Mouse (Mus musculus): Measurements from ENCODE around the gene Clspn. TPM values are rescaled to one million over a fixed set of nuclear protein-coding genes. Genes with fewer than 3 reads are reported as not detected.

Gene Clspn
- total RNA-seq, 1 experiment from 2014 or later, result 136 TPM

DNA sequence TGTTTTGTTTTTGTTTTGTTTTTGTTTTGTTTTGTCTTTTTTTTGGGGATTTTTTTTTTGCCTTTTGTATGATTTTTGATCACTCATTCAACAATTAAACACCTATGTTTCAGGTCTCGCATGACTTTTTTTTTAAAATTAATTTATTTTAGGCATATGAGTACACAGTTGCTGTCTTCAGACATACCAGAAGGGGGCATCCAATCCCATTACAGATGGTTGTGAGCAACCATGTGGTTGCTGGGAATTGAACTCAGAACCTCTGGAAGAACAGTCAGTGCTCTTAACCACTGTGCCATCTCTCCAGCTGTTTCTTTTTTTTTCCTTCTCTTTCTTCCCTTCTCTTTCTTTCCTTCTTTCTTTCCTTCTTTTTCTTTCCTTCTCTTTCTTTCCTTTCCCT is 3.0 kb upstream of the Clspn start:
- ATAC-seq (replicated peaks; ENCODE audit: low read depth, poor library complexity, severe bottlenecking), result no peak

DNA sequence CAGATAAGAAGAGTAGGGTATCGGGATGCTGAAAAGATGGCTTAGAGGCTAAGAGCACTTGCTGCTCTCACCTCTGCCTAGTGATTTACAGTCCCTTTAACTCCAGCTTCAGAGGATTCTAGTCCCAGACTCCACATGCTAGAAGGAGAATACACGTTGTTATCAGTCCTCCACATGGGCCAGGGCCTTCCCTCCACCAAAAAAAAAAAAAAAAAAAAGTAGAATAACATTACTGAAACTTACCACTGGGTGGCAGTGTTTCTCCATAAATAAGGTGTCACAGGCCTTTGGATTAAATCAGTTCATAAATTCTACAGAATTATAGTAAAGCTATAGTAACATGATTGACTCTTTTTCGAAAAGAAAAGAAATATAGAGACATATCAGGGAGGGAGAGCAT is 2.3 kb upstream of the Clspn start:
- peak; percentile 29 for ATAC-seq (replicated peaks; ENCODE audit: low read depth, poor library complexity, severe bottlenecking)

DNA sequence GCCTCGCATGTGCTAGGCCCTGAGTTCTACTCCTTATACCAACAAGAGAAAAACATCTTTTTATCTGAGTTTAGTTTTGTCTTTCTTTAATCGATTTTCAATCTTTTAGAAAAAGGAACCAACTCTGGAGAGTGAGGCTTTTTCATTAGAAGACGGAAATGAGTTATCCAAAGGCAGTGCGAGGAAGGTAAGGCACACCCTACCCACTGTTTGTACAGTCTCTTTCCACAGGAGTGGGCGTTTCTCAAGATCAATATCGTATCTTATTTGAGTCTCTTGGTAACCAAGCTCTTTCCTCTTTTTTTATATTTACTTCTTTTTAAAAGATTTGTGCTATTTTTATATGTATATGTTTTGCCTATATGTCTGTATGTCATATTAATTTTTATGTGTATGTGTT is 7.1 kb downstream of the Clspn start:
- no peak for ATAC-seq (replicated peaks; ENCODE audit: low read depth, poor library complexity, severe bottlenecking)

DNA sequence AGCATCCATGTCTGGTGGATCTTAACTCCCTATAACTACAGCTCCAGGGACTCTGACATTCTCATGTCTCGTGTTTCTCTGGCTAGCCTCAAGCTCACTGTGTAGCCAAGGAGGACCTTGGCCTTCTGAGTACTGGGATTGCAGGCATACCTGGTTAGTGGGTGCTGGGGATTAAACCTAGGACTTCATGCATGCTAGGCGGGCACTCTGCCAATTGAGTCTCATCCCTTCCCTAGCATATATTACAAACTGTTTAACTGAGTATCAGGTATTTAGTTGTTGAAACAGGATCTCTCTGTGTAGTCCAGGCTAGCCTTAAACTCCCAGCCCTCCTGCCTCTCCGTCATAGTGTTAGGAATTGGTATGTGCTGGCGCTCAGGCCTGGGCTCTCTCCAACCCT is 10.5 kb downstream of the Clspn start:
- ATAC-seq (replicated peaks; ENCODE audit: low read depth, poor library complexity, severe bottlenecking), result no peak

DNA sequence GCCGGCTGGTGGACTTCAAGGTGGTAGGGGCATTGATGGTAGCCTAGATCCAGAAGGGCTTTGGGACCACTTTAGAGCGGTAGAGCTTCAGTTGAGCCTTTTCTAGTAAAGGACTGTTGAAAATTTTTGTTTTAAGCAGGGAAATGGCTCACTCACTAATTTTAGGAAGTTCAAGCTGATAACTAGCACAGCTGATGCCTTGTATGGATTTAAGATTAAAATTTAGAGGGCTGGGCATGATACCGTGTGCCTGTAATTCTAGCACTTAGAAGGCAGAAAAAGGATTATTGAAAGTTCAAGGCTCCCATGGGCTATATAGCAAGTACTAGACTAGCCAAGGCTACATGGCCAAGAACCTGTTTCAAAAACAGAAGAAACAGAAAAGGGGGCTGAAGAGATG is 13.0 kb downstream of the Clspn start:
- ATAC-seq (replicated peaks; ENCODE audit: low read depth, poor library complexity, severe bottlenecking), result no peak

DNA sequence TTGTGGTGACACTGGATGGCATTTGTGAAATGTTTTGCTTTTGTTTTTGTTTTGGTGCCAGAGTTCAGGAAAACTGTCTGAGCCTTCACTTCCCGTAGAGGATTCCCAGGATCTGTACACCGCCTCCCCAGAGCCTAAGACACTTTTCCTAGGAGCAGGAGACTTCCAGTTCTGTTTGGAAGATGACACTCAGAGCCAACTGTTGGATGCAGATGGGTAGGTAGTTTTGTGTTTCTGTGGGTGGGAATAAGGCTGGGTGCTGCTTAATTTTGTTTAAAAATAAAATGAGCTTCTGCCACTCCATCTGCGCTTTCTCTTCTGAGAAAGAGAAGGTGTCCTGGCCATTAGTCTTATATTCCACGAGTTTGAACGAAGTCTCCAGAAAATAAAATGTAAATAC is 19.5 kb downstream of the Clspn start:
- ATAC-seq (replicated peaks; ENCODE audit: low read depth, poor library complexity, severe bottlenecking), result no peak

DNA sequence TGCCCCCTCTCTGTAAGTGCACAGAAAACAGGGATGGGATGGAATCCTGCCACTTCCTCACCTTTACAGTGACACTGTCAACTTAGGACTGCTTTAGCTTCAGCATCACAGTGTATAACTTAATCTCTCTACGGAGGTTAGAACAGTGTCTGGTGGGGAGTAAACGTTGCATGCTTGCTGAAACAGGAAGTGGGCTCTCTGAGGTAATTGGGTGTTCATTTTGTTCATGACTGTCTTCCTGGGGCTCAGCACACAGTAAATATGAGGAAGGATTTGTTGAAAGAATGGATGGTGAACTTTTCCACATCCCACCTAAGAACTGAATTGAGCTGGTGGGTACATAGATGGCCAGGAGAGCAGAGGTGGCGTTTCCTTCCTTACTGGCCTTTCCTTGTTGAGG is 21.2 kb downstream of the Clspn start:
- ATAC-seq (replicated peaks; ENCODE audit: low read depth, poor library complexity, severe bottlenecking), result no peak

DNA sequence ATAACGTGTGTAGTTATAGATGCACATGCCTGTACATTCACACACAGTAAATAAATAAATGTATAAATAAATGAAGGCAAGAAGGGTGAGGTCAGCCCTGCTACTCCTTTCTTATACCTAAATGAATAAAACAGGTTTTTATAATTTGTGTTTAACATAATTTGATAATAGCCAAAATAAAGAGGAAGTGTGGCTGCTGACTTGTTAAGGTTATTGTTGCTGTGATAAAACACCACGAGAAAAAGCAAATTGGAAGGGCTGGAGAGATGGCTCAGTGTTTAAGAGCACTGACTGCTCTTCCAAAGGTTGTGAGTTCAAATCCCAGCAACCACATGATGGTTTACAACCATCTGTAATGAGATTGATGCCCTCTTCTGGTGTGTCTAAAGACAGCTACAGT is 22.3 kb downstream of the Clspn start:
- ATAC-seq (replicated peaks; ENCODE audit: low read depth, poor library complexity, severe bottlenecking), result no peak

DNA sequence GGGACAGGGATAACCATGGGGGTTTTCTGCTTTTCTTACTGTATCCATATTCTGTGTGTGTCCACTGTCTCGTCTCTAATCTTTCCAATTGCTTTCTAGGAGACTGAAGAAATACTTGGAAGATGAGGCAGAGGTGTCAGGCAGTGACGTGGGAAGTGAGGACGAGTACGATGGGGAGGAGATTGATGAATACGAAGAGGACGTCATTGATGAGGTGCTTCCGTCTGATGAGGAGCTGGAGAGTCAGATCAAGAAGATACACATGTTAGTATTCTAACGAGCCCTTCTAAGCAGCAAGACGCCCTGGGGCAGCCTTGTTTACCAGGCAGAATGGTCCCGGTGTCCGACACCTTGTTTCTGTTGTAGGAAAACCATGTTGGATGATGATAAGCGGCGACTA is 29.0 kb downstream of the Clspn start:
- ATAC-seq (replicated peaks; ENCODE audit: low read depth, poor library complexity, severe bottlenecking), result no peak

DNA sequence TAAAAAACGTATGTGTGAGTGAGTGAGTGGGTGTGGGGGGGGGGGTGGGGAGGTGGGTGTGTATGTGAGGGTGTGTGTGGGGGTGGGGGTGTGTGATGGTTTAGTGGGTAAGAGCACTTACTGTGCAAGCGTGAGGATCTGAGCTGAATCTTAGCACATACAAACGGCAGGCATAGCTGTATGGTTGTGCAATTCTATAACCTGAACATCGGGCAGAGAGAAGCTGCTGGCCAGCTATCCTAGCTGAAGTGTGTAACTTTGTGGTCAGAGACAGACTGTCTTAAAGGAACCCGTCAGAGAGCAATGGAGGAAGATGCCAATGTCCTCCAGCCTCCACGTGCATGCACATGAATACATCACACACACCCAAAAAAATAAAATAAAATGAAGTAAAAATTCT is 35.3 kb downstream of the Clspn start:
- ATAC-seq (replicated peaks; ENCODE audit: low read depth, poor library complexity, severe bottlenecking), result no peak

DNA sequence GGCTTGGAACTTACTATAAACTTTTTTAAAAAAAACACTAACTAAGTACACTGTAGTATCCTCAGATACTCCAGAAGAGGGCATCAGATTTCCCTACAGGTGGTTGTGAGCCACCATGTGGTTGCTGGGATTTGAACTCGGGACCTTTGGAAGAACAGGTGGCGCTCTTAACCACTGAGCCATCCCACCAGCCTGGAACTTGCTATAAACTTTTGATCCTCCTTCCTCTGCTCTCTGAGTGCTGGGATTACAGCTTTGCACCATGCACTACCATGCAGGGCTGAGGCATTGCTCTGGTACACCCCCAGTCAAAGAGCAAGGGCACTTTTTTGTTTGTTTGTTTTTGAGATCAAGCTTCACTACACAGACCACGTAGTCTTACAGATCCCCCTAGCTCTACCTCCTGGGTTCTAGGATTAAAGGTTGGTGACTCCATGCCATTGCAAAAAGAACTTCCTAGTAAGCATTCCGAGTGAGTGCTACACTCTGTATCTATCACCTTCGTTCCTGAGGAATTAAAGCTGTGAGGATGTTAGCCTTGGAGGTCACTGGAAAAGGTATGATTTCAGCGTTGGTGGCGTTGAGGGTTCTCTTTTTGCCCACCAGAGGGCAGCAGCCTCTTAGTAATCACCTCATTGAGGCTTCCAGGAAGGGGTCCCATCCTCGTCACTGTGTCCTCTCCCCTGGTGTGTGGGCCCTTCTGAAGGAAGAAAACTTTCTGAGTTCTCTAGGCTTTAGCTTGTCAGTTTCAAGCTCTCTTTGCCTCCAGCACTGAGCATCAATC is 43.4 kb downstream of the Clspn start:
- peak; percentile 84 for ATAC-seq (replicated peaks; ENCODE audit: low read depth, poor library complexity, severe bottlenecking)

DNA sequence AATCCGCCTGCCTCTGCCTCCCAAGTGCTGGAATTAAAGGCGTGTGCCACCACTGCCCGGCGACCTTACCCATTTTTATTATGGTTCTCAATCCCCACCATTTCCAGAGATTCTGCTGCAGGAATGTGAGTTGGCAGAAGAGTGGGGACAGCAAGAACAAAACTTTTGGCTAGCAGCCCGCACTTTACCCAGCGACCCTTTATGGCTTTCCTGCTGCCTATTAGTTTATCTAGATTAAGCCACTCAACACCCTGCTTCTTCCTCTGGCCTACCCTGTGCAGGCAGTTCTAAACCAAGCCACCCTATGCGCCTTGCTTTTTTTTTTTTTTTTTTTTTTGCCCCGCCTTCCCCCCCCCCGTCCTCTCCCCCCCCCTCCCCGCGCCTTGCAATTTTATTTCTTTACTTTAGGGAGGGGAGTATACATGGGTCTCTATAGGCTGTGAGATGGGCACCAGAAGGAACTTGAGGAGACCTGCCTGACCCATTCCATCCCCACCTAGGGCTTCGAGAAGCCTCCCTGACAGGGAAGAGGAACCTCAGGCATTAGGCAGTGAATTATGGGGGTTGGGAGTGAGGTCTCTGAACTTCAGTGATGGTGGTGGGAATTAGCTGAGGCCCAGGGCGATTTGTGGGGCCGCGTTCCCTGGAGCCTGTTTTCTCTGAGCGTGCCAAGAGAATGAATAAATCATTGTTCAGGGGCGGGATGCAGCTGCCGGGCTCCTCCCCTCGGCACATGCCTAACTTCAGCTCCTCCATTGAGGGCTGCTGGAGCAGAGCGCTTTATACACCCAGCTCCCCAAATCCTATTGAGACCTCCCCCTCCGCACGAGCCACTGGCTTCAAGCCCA is 45.1 kb downstream of the Clspn start:
- ATAC-seq (replicated peaks; ENCODE audit: low read depth, poor library complexity, severe bottlenecking), result no peak

DNA sequence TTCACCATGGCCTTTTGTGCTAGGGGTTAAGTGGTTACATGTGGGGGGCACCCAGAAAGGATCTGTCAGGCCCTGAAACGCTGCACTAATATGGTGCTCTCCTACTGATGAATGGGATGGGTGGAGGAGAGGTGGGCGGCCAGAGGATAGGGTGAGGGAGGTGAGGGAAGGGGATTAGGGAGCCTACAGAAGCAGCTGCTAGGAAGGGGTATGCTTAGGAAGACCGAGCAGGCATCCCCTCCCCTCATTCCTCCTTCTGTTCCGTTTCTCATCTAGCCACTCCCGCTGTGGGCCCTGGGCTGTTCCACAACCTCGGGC is 45.7 kb downstream of the Clspn start:
- ATAC-seq (replicated peaks; ENCODE audit: low read depth, poor library complexity, severe bottlenecking), result no peak

DNA sequence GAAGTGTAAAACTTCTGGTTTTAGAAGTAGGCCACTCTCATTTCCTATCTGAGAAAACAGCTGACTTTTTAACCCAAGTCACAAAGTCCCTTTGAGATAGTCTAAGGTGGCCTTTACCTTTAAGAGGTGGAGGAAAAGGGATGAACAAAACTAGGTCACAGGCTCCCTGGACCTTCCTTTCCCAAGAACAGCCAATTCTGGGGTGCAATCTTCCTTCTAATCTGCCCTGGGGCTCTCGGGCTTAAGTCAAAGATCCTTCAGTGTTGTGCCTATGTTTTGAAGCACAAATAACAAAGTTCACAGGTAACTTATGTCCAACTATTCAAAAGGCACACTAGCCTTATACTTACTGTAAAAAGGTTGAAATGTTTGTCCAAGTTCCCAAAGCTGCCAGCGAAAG is 47.4 kb downstream of the Clspn start:
- ATAC-seq (replicated peaks; ENCODE audit: low read depth, poor library complexity, severe bottlenecking), result no peak

DNA sequence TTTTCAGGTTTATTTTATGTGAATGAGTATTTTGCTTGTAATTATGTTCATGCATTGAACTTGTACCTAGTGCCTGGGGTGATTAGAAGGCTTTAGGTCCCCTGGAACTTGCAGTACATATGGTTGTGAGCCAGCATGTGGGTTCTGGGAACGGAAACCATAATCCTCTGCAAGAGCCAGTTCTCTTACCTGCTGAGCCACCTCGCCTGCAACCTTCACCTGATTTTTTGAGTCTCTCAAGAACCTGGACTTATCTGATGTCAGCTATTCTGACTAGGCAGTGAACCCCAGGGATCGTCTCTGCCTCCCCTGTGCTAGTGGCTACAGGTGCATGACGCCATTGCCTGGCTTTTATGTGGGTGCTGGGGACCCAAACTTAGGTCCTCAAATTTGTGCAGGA is 49.0 kb downstream of the Clspn start:
- ATAC-seq (replicated peaks; ENCODE audit: low read depth, poor library complexity, severe bottlenecking), result no peak

DNA sequence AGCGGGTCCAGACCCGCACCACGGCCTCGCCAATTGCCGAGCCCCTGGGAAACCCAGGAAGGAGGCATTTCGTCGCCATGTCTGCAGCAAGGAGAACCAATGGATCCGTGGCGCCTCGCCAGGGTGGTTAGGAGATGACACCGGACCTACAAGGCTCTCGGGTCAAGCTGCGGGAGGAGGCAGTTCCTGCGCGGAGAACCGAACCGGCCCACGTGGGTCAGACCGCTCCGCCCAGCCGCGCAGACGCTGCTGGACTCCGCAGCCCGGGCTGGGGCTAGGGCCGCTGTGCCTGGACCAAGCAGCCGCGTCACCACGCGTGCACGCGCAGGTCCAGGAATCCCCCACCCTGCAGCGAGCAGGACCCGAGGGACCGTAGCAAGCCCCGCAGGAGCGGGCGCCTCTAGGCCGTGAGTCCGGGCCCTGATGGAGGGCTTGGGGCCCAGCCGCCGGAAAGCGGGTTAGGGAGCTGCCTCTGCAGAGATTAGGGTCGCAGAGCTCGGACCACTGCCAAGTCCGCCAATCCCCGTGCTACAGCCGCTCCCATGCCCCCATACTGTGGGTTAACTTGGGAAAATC is 53.0 kb downstream of the Clspn start, which contains the start of gene 5730409E04Rik:
Gene 5730409E04Rik (plus strand): TSS at position 213 of the 576 bp plus-strand sequence.
- ATAC-seq (replicated peaks; ENCODE audit: low read depth, poor library complexity, severe bottlenecking), result peak; percentile 71

DNA sequence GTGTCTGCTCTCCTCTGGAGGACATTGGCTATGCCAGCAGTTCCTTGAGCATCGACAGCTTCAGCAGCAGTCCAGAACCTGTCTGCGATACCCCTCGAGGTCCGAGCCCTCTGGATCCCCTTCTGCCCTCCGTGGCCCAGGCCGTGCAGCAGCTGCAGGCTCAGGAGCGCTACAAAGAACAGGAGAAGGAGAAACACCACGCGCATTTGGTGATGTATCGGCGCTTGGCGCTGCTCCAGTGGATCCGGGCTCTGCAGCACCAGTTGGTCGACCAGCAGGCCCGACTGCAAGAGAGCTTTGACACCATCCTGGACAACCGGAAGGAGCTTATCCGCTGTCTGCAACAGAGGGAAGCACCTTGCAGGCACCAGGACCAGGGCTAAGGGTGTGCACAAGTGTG is 55.3 kb downstream of the Clspn start:
- ATAC-seq (replicated peaks; ENCODE audit: low read depth, poor library complexity, severe bottlenecking), result no peak

DNA sequence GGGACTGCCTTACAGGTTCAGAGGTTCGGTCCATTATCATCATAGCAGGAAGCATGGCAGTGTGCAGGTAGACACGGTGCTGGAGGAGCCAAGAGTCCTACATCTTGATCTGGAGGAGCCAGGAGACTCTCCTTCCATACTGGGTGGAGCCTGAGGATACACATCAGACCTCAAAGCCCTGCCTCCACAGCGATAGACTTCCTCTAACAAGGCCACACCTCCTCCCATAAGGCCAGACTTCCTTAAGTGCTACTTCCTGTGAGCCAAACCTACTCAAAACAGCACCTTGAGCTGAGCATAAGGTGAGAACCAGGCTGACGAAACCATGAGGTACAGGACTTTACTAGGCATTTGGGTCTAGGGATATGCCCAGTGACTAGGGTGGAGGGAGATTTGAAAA is 59.6 kb downstream of the Clspn start:
- ATAC-seq (replicated peaks; ENCODE audit: low read depth, poor library complexity, severe bottlenecking), result no peak

DNA sequence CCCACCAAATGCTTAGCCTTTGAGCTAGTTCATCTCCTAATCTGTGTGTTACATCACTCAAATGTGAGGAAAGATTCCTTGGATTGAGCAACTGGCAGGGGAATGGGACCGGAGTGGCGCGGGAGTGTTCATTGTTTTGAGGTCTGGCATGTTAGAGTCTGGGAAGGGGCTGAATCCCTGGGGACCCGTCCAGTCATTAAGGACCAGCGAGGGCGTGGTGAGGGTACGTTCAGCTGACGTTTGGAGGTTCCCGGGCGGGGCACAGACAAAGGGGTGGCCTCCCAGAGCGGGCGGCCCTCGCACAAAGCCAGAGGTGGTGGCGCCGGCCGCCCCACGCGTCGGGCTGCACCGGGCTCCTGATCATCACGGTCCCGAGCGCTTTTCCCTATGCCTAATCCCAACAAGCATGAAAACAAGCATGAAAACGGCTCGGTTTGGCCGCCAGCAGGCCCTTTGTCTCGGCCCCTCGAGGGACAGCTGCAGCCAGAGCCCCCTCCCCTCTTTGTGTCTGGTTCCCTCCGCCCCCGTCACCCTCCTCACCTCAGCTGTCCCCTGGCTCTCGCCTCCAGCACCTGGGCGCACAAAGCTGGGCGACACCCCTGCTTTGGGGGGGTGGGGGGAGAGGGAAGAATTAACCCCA is 63.1 kb downstream of the Clspn start:
- ATAC-seq (replicated peaks; ENCODE audit: low read depth, poor library complexity, severe bottlenecking), result 0 out of 2 replicates have a peak, but pooled peaks have one; percentile 46

DNA sequence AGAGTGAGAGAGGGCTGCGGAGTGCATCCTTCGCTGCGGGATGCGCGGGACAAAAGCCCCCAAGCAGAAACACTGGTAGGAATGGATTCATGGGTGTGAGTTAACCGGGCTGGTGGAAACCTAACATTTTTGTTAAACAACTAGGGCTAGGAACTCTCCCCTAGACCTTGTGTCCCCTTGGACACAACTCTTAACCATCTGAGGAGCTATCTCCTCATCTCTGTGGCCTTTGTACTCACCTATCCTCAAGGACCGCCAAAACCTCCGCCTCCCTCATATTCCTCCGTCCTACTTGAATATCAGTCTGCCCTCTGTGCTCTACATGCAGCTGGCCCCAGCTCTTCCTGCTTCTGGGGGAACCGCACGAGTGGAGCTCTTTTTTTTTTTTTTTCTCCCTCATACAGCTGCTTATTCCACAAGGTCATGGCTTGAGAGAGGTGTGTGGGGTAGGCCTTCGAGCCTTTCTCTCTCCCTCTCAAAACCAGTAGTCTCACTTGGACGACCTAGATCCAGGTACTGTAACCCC is 63.7 kb downstream of the Clspn start:
- ATAC-seq (replicated peaks; ENCODE audit: low read depth, poor library complexity, severe bottlenecking), result peak; percentile 61

Data from common myeloid progenitor, adult 5-6 weeks (primary cell).